Mouse (Mus musculus) common myeloid progenitor, adult 5-6 weeks (primary cell): ENCODE data around the gene Rab31. TPM values are rescaled to one million over a fixed set of nuclear protein-coding genes. Genes with fewer than 3 reads are reported as not detected.

ENCODE experiments used
- ATAC-seq: replicated peaks from 2 replicates; pipeline ENCODE4 v1.8.0; 2016; ENCODE audit warnings: low read depth, mild to moderate bottlenecking, moderate TSS enrichment, inconsistent platforms; ENCODE audit not compliant: poor library complexity, severe bottlenecking
- total RNA-seq: library from RNA; stranded (forward); fragments of 200-1000, 187-1606 nt; gene quantifications from 2 replicates; pipeline ENCODE4 v1.2.3, GENCODE M21; 2017

Gene Rab31
- total RNA-seq, 1 experiment from 2014 or later = 56.4 TPM

GRCm38 (mm10) chr17:65675985-65676384 is 96.6 kb downstream of the Rab31 start:
- ATAC-seq = no peak

- peak; percentile 94 for ATAC-seq
Measured at GRCm38 (mm10) chr17:65674710-65675171, 97.8 kb downstream of the Rab31 start.

- ATAC-seq = no peak
Measured at GRCm38 (mm10) chr17:65672926-65673325, 99.6 kb downstream of the Rab31 start.

GRCm38 (mm10) chr17:65669061-65669460 is 103.5 kb downstream of the Rab31 start:
- no peak for ATAC-seq

GRCm38 (mm10) chr17:65667792-65668191 is 104.8 kb downstream of the Rab31 start:
- ATAC-seq = no peak

GRCm38 (mm10) chr17:65666388-65667161 is 106.0 kb downstream of the Rab31 start:
- ATAC-seq = no peak

GRCm38 (mm10) chr17:65665786-65666387 is 106.7 kb downstream of the Rab31 start:
- no peak for ATAC-seq

GRCm38 (mm10) chr17:65663329-65664078 is 109.0 kb downstream of the Rab31 start:
- peak; percentile 73 for ATAC-seq

GRCm38 (mm10) chr17:65662662-65663061 is 109.9 kb downstream of the Rab31 start:
- ATAC-seq = no peak

GRCm38 (mm10) chr17:65658416-65658815 is 114.1 kb downstream of the Rab31 start:
- ATAC-seq = no peak

GRCm38 (mm10) chr17:65657958-65658357 is 114.6 kb downstream of the Rab31 start:
- ATAC-seq = no peak

GRCm38 (mm10) chr17:65656731-65657130 is 115.8 kb downstream of the Rab31 start:
- no peak for ATAC-seq

GRCm38 (mm10) chr17:65656076-65656475 is 116.5 kb downstream of the Rab31 start:
- peak; percentile 42; the same call in 1 of the 2 replicates for ATAC-seq

- ATAC-seq = no peak
Measured at GRCm38 (mm10) chr17:65655608-65656007, 116.9 kb downstream of the Rab31 start.

GRCm38 (mm10) chr17:65650598-65650997 is 122.0 kb downstream of the Rab31 start:
- ATAC-seq = no peak

- no peak for ATAC-seq
Measured at GRCm38 (mm10) chr17:65649175-65649493, 123.4 kb downstream of the Rab31 start.

- no peak for ATAC-seq
Measured at GRCm38 (mm10) chr17:65648371-65649174, 124.0 kb downstream of the Rab31 start.

- ATAC-seq = no peak
Measured at GRCm38 (mm10) chr17:65647961-65648360, 124.6 kb downstream of the Rab31 start.

GRCm38 (mm10) chr17:65647226-65647625 is 125.3 kb downstream of the Rab31 start:
- ATAC-seq = no peak

GRCm38 (mm10) chr17:65643579-65643978 is 129.0 kb downstream of the Rab31 start:
- ATAC-seq = no peak
